Mouse (Mus musculus) neural tube, embryonic 15.5 days (tissue): Measurements from ENCODE around the gene Kcnh4. TPM values are rescaled to one million over a fixed set of nuclear protein-coding genes. Genes with fewer than 3 reads are reported as not detected.
A peak's percentile ranks its signal among the peaks of the same experiment; 100 is the strongest.

Experiments used
- ATAC-seq: fragments of 200-750 bp; cut with Nextera tagmentation; 2 replicates; pipeline ENCODE4 v1.8.0; 2017; ENCODE audit warnings: mild to moderate bottlenecking, moderate TSS enrichment, moderate library complexity; ENCODE audit not compliant: low FRiP score
- H3K27ac ChIP-seq: fragments of 300-500 bp; sonication (generic); replicated peaks from 2 replicates; pipeline ENCODE4 v1.5.1; 2015; ENCODE audit warnings: mild to moderate bottlenecking, inconsistent platforms
- H3K27me3 ChIP-seq: fragments of 300-500 bp; sonication (generic); replicated peaks from 2 replicates; pipeline ENCODE4 v1.6.1; 2015; ENCODE audit warnings: inconsistent platforms
- H3K36me3 ChIP-seq: fragments of 300-500 bp; sonication (generic); 2 replicates; pipeline ENCODE4 v1.6.1; 2015; ENCODE audit warnings: inconsistent platforms
- H3K4me1 ChIP-seq: fragments of 300-500 bp; sonication (generic); 2 replicates; pipeline ENCODE4 v1.6.1; 2015; ENCODE audit warnings: inconsistent platforms
- H3K4me2 ChIP-seq: fragments of 300-500 bp; sonication (generic); 2 replicates; pipeline ENCODE4 v1.6.1; 2015; ENCODE audit warnings: inconsistent platforms, mild to moderate bottlenecking, moderate library complexity
- H3K4me3 ChIP-seq: fragments of 300-500 bp; sonication (generic); replicated peaks from 2 replicates; pipeline ENCODE4 v1.5.1; 2015; ENCODE audit warnings: mild to moderate bottlenecking, inconsistent platforms
- H3K9ac ChIP-seq: fragments of 300-500 bp; sonication (generic); replicated peaks from 2 replicates; pipeline ENCODE4 v1.6.1; 2015; ENCODE audit warnings: mild to moderate bottlenecking, inconsistent platforms
- H3K9me3 ChIP-seq: fragments of 300-500 bp; sonication (generic); replicated peaks from 2 replicates; pipeline ENCODE4 v1.6.1; 2016; ENCODE audit warnings: inconsistent platforms
- WGBS: fragments of 180-500 bp; shearing (Covaris S2); methylation state at CpG from one replicate; pipeline ENCODE4 v1.1.7; 2015; ENCODE audit warnings: mixed read lengths; 5-methylcytosine and 5-hydroxymethylcytosine counted together
- polyA plus RNA-seq: library from polyadenylated mRNA; unstranded; fragments of >200 nt; fragmentation: Nextera tagmentation; extraction: Ambion mirVana; gene quantifications from 2 replicates; pipeline ENCODE4 v1.2.1, GENCODE M21; 2015

Gene Kcnh4
- polyA plus RNA-seq, 1 experiment from 2014 or later: 9.0 TPM

- ATAC-seq: no peak
- Histone ChIP-seq H3K4me3 (no peak overlapping the region), H3K27ac (no peak overlapping the region), H3K27me3 (0 out of 2 replicates have a peak, but pooled peaks cover 10% of the 10 kb centered on the region), H3K9ac (no peak overlapping the region), H3K4me2 (no peak overlapping the region), H3K4me1 (no peaks in the 10 kb centered on the region), H3K36me3 (peaks cover 27% of the 10 kb centered on the region), H3K9me3 (no peaks in the 10 kb centered on the region)
- WGBS: 87% methylated on average over 10 of the region's 10 CpGs
Measured at GRCm38 (mm10) chr11:100746546-100746945, 13.2 kb downstream of the Kcnh4 start.

DNA sequence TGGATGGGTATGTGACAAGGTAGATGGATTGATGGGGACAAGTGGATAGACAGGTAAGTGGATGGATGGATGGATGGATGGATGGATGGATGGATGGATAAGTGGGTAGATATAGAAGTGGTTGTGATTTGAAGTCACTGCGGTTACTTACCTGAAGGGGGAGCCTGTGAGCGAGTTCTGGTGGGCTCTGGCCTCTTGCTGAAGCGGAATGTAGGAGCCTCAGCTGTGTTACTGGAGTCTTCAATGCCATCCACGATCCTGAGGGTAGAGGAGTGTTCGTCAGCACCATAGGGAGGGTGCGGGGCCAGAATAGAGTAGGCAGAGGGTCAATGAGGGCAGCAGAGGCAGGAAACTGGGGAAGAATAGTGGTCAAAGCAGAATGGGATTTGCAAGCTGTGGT, 14.7 kb downstream of the Kcnh4 start:
- H3K9me3 ChIP-seq: no peaks in the 10 kb centered on the region
- H3K27ac ChIP-seq: no peak overlapping the region
- ATAC-seq: 0 out of 2 replicates have a peak, but pooled peaks have one; percentile 40
- H3K4me1 ChIP-seq: no peaks in the 10 kb centered on the region
- H3K27me3 ChIP-seq: 0 out of 2 replicates have a peak, but pooled peaks cover 6% of the 10 kb centered on the region
- H3K4me3 ChIP-seq: no peak overlapping the region
- no peak overlapping the region for H3K4me2 ChIP-seq
- peaks cover 20% of the 10 kb centered on the region for H3K36me3 ChIP-seq
- H3K9ac ChIP-seq: no peak overlapping the region
- 12% methylated on average over 6 of the region's 6 CpGs for WGBS

DNA sequence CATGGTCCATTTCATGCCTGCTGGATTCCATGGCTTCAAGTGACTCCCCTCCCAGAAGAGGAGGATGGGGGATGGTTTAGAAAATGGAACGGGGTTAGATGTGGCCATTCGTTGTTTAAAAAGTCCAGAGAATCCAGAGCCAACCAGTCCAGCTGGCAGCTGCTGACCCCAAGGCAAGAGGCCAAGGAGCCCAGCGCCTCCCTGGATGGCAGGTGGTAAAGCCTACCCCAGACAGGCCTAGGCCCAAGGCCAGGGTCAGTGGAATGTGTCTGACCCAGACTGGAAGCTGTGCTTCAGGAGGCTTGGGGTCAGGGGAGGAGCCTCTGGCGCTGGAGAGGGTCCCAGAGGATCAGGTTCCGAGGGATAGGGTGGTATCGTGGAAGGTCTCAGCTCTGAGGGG, 18.4 kb downstream of the Kcnh4 start:
- H3K4me1 ChIP-seq: peaks cover 17% of the 10 kb centered on the region
- WGBS: 75% methylated on average over 6 of the region's 6 CpGs
- H3K4me2 ChIP-seq: no peak overlapping the region
- H3K9me3 ChIP-seq: no peaks in the 10 kb centered on the region
- no peak for ATAC-seq
- no peaks in the 10 kb centered on the region for H3K27me3 ChIP-seq
- no peak overlapping the region for H3K4me3 ChIP-seq
- no peak overlapping the region for H3K27ac ChIP-seq
- peaks cover 13% of the 10 kb centered on the region for H3K36me3 ChIP-seq
- no peak overlapping the region for H3K9ac ChIP-seq

DNA sequence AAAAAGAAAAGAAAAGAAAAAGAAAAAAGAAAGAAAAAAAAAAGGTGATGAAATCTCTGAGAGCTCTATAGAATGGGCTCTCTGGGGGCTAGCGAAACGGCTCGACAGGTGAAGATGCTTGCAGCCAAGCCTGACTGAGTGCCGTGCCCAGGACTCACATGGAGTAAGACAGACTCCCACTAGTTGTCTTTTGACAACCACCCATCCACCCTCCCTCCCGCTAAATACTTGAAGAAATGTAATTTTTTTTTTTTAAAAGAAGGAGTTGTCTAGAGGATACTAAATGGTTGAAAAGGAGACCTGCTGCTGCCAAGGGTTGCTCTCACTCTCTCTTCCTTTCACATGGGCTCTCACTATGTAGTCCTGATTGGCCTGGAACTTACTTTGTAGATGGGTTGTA, 21.0 kb downstream of the Kcnh4 start:
- ATAC-seq: no peak
- no peaks in the 10 kb centered on the region for H3K9me3 ChIP-seq

DNA sequence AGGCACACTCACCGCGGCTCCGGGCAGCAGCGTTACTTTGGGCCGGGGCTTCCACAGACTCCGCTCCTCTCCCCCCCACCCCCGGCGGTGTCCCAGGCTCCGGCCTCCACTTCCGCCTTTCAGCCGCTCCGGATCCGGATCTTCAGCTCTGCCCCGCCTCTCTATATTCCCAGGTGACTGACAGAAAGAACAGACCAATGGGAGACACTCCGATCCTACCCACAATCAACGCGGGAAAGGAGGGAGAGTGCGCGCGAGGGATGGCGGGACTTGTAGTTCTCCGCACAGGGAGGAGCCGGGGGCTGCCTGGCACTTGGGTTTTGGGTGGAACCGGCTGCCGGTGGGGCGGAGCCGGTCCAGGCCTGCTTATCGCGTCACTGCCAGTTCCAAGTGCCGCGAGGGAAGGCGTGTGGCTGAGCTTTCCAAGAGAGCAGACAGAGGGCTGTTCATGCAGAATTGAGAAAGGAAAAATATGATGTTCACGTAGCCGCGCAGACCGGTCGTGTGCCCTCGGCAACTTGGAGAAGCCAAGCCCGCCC, 21.6 kb downstream of the Kcnh4 start, which contains the start of gene Rab5c:
Rab5c (minus strand) TSS at position 150 of the 539 bp plus-strand sequence.
- WGBS: under 1% methylated on average over 35 of the region's 39 CpGs

More for the DNA sequence above, 21.0 kb downstream of the Kcnh4 start:
- Histone ChIP-seq H3K27me3 (no peaks in the 10 kb centered on the region), H3K4me3 (peak overlapping the region; percentile 77), H3K4me2 (peak overlapping the region; percentile 62), H3K4me1 (peaks cover 29% of the 10 kb centered on the region), H3K9ac (peak overlapping the region; percentile 49; the same call in 1 of the 2 replicates), H3K27ac (peak overlapping the region; percentile 85), H3K36me3 (peaks cover 10% of the 10 kb centered on the region)
- 14% methylated on average over 5 of the region's 5 CpGs for WGBS

DNA sequence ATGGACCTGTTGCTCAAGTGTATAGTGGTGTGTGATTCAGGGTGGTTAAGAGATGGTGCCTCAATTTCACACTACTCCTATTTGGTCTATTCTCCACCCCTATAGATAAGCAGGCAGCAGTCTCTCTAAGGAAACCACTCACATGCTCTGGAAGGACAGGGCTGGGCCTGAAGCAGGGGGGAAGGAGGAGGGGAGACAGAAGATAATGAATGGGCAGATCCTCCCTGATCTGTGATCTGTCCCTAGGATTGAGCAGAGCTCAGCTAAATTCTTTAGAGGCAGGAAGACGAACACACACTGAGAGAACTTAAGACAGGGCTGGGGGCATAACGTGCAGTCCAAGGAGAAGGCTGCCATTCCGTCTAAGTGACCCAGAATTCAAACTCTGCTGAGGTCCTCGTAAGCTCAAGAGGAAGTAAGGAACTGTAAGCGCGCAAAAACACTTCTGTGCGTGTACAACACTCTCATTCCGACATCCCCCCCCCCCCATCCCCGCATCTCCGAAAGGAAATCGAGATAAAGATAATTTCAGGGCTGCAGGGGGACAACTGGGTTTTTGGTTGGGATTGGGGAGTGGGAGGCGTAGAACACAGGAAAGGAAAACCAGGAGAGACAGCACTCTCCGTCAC, 22.5 kb downstream of the Kcnh4 start:
- Histone ChIP-seq H3K4me1 (peaks cover 29% of the 10 kb centered on the region), H3K4me3 (peak overlapping the region; percentile 77), H3K9ac (peak overlapping the region; percentile 90), H3K9me3 (no peaks in the 10 kb centered on the region), H3K27me3 (no peaks in the 10 kb centered on the region), H3K36me3 (peaks cover 17% of the 10 kb centered on the region), H3K4me2 (peak overlapping the region; percentile 89), H3K27ac (peak overlapping the region; percentile 71; the same call in 1 of the 2 replicates)
- WGBS: 3% methylated on average over 13 of the region's 13 CpGs
- no peak for ATAC-seq

More for the DNA sequence above, 21.6 kb downstream of the Kcnh4 start, which contains the start of gene Rab5c:
- ATAC-seq: peak; percentile 98
- Histone ChIP-seq H3K27me3 (no peaks in the 10 kb centered on the region), H3K9me3 (no peaks in the 10 kb centered on the region), H3K27ac (peak within 1 kb of the TSS; percentile 85), H3K4me3 (peak within 1 kb of the TSS; percentile 77), H3K4me1 (peaks cover 29% of the 10 kb centered on the region), H3K36me3 (peaks cover 12% of the 10 kb centered on the region), H3K4me2 (peak within 1 kb of the TSS; percentile 89), H3K9ac (peak within 1 kb of the TSS; percentile 90)

GRCm38 (mm10) chr11:100736746-100737080, 23.0 kb downstream of the Kcnh4 start:
- ATAC-seq: no peak
- peak overlapping the region; percentile 77 for H3K4me3 ChIP-seq
- H3K27ac ChIP-seq: no peak overlapping the region
- peaks cover 14% of the 10 kb centered on the region for H3K36me3 ChIP-seq
- H3K9me3 ChIP-seq: no peaks in the 10 kb centered on the region
- 82% methylated on average over 4 of the region's 4 CpGs for WGBS
- H3K4me2 ChIP-seq: peak overlapping the region; percentile 89
- 0 out of 2 replicates have a peak overlapping the region, but pooled peaks have one; percentile 90 for H3K9ac ChIP-seq
- no peaks in the 10 kb centered on the region for H3K27me3 ChIP-seq
- peaks cover 29% of the 10 kb centered on the region for H3K4me1 ChIP-seq

DNA sequence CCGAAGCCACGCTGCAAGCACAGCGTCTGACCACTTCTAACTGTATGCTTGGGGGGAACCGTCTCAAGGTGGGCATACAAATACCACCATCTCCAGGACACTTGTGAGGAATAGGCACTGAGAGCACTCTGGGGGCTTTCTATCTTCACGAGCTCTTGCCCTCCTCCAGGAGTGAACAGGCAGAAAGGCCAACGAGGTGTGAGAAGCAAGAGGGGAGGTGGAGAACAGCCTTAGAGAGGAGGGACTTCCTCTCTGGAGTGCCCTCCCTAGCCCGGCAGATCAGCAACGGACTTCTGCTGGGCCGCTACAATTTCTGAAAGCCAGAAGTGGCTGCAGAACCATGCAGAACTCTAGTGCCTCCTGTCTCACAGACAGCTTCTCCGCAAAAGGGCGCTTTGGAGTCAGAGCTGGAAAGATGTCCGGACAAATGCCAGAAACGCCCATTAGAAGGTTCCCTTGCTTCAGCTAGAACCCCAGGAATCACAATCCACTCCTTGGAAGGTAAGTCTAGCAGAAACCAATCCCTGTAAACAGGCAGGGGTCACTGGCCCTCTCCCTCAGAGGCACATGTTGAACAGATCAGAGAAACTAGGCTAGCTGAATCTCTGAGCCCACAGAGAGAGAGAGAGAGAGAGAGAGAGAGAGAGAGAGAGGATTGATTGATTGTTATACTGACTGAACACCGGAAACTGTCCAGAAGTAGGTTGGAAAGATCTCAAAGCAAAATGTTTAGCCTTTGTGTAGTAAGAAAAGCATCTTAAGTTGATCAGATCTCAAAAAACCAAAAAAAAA, 23.6 kb downstream of the Kcnh4 start:
- H3K9me3 ChIP-seq: no peaks in the 10 kb centered on the region

GRCm38 (mm10) chr11:100735134-100735865, 24.4 kb downstream of the Kcnh4 start:
- Histone ChIP-seq H3K4me2 (peak overlapping the region; percentile 89; the same call in 1 of the 2 replicates), H3K27me3 (no peaks in the 10 kb centered on the region), H3K36me3 (peaks cover 7% of the 10 kb centered on the region; the same call in 1 of the 2 replicates), H3K4me3 (no peak overlapping the region), H3K9me3 (no peaks in the 10 kb centered on the region), H3K4me1 (peaks cover 29% of the 10 kb centered on the region), H3K9ac (no peak overlapping the region), H3K27ac (no peak overlapping the region)
- 91% methylated on average over 9 of the region's 9 CpGs for WGBS
- no peak for ATAC-seq

More for the DNA sequence above, 23.6 kb downstream of the Kcnh4 start:
- Histone ChIP-seq H3K36me3 (peaks cover 8% of the 10 kb centered on the region), H3K4me2 (peak overlapping the region; percentile 89), H3K4me1 (peaks cover 29% of the 10 kb centered on the region), H3K27ac (no peak overlapping the region), H3K9ac (0 out of 2 replicates have a peak overlapping the region, but pooled peaks have one; percentile 90), H3K27me3 (no peaks in the 10 kb centered on the region), H3K4me3 (no peak overlapping the region; the same call in 1 of the 2 replicates)
- ATAC-seq: no peak
- 83% methylated on average over 14 of the region's 14 CpGs for WGBS

DNA sequence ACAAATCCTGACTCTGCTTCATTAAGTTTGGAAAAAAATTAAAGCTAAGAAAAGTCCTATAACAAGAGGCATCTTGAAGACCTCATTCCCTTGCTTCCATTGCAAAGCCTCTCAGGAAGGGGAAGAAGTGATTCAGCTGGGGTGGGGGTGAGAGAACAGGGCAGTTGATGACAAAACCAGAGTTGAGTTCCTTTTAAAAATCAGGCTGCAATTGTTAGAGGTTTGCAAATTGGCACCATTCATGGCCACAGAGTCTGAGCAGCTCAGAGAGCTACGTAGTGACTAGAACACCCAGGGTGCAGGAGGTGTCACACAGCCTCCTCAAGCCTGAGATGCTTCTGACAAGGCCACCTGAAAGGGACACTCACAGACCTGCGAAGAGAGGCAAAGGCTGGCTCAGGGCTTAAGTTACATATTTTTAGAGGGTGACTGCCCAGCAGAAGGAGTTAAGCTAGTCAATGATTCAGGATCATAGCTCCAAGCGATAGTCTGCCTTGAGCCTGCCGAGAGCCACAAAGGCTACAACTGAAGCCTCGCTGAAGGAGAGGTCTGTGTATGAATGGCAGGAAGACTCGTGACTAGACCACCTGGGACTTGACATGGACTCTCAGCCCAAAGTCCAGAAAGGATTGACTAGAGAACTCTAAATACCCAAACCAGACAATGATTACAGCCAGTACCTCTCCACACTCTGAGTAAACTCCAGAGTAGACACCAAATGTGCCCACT, 29.1 kb downstream of the Kcnh4 start:
- no peak overlapping the region for H3K9ac ChIP-seq
- no peak overlapping the region for H3K27ac ChIP-seq
- H3K4me1 ChIP-seq: peaks cover 4% of the 10 kb centered on the region
- no peak overlapping the region for H3K4me3 ChIP-seq
- peaks cover 23% of the 10 kb centered on the region for H3K36me3 ChIP-seq
- WGBS: 86% methylated on average over 6 of the region's 6 CpGs
- H3K9me3 ChIP-seq: no peaks in the 10 kb centered on the region
- no peak for ATAC-seq
- H3K4me2 ChIP-seq: no peak overlapping the region
- H3K27me3 ChIP-seq: no peaks in the 10 kb centered on the region
